ENCODE assay signal across 14 mouse cellular contexts in genomic region chr13:6005901-6006300, GRCm38 (mm10).
"Had no signal": no experiment of that assay in that cellular context is flagged by ENCODE, and none has a peak within 500 bp of the region (broad histone marks: within the 10 kb centered on the region; RNA-seq: fewer than 3 reads in every experiment).

No protein-coding gene starts in this region.

- H3K4me3 ChIP-seq: left cerebral cortex, adult 2 months; limb, embryonic 12.5 days; liver, embryonic 13.5 days; lung, embryonic 15.5 days; megakaryocyte, embryonic 14.5 days had no signal

- H3K4me1 ChIP-seq: limb, embryonic 12.5 days; liver, embryonic 13.5 days; lung, embryonic 15.5 days; megakaryocyte, embryonic 14.5 days had no signal

- DNase-seq: kidney, postnatal 25 days; liver; liver, embryonic 13.5 days; liver, postnatal 0 days; lung, postnatal 14 days; right cerebral cortex, postnatal 25 days; thymus, postnatal 36 days had no signal

- H3K9me3 ChIP-seq: limb, embryonic 12.5 days; liver, embryonic 13.5 days; lung, embryonic 15.5 days; megakaryocyte, embryonic 14.5 days had no signal

- H3K36me3 ChIP-seq: limb, embryonic 12.5 days; liver, embryonic 13.5 days; lung, embryonic 15.5 days had no signal

- ATAC-seq: liver, postnatal 0 days; midbrain, embryonic 16.5 days had no signal

- H3K4me2 ChIP-seq: limb, embryonic 12.5 days; liver, embryonic 13.5 days; lung, embryonic 15.5 days; midbrain, embryonic 11.5 days had no signal

- H3K27ac ChIP-seq: left cerebral cortex, adult 2 months; limb, embryonic 12.5 days; liver, embryonic 13.5 days; lung, embryonic 15.5 days; macrophage had no signal

- H3K9ac ChIP-seq: limb, embryonic 12.5 days; liver, embryonic 13.5 days; liver, postnatal 0 days; lung, embryonic 15.5 days had no signal

- H3K27me3 ChIP-seq: limb, embryonic 12.5 days; liver, embryonic 13.5 days; lung, embryonic 15.5 days; megakaryocyte, embryonic 14.5 days had no signal
